Mouse (Mus musculus) liver, adult 2 months (tissue): ENCODE data around the gene Txnrd1.

Experiments used
- CTCF ChIP-seq: fragments of 200-500 bp; IDR thresholded peaks from 2 replicates; pipeline ENCODE4 v1.5.1; 2011; ENCODE audit warnings: low read depth, low read length, control low read depth
- POLR2A ChIP-seq: fragments of 200-500 bp; IDR thresholded peaks from 2 replicates; pipeline ENCODE4 v1.6.1; 2011; ENCODE audit warnings: low read length, control low read depth; ENCODE audit not compliant: insufficient read depth; ENCODE audit errors: extremely low read depth

GRCm38 (mm10) chr10:82897936-82898335, 64.2 kb downstream of the Txnrd1 start:
- no peak for TF ChIP-seq POLR2A
- no peak for TF ChIP-seq CTCF
